Mouse (Mus musculus): ENCODE measurements at regions not wholly inside any gene's neighbourhood (a gene's known extent, or its start where the extent isn't known, plus 50 kb on each side); places are given as distances from the start of the nearest gene placed in this dataset.

DNA sequence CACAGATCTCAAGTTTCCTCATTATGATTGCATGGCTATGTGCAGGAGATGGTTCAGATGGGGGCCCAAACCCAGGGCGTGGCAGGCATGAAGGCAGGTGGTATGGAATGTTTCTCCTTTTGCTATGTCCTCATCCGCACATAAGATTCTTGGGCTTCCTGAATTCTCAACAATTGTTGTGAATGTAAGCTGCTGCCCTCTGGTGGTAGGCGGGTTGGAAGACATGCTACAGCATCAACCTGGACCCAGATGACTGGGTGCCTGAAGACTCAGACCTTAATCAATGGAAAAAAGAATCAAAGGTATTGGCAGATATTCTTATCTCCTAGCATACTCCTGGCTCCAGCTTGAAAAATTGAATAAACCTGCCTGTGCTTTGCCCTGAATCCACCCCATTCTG is 211.3 kb upstream of the Gm4985 start:
- DNase-seq = peak; percentile 4 to 7

DNA sequence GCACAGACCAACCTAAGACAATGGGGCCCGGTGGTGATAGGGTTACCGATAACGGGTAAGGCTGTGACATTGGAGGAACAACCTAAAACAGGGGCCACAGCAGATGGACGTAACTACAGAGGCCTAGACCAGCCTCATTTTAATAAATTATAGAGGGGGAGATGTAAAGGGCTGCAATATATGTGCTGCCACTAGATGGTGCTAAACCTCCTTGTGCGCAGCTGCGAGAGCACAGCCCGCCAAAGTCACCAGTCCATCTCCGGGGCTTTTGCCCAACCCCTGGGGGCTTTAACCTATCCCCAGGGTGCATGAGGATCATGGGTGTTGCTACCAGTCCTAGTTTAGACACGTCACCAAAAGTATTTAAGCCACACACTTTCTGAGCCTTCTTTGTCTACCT is 202.9 kb upstream of the Gm4985 start:
- DNase-seq = peak; percentile 1 to 30

DNA sequence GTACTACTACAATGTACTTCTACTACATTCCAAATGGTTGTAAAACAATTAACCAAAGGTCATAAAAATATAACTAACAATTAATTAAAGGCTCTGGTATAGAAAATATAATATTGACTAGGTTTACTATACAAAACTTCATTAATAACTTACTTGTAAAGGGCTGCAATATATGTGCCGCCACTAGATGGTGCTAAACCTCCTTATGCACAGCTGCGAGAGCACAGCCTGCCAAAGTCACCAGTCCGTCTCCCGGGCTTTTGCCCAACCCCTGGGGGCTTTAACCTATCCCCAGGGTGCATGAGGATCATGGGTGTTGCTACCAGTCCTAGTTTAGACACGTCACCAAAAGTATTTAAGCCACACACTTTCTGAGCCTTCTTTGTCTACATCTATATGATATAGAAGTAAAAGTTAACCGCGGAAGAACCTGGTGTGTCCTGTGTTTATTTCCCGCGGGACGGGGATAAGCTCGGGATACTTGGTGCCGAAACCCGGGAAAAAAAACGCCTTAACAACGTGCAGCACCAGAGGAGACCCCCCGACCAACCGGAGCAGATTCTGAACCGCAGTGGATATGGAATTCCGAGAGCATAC is 194.6 kb upstream of the Gm4985 start:
- peak in 1 of 2 experiments; percentile 5 for DNase-seq
